Mouse (Mus musculus) hindbrain, embryonic 16.5 days (tissue): ENCODE measurements around the gene Tead2. TPM values are rescaled to one million over a fixed set of nuclear protein-coding genes. Genes with fewer than 3 reads are reported as not detected.

Experiments
- ATAC-seq: fragments of 200-750 bp; cut with Nextera tagmentation; 2 replicates; pipeline ENCODE4 v1.8.0; 2017; ENCODE audit warnings: moderate TSS enrichment, moderate library complexity
- H3K27ac ChIP-seq: fragments of 300-500 bp; sonication (generic); 2 replicates; pipeline ENCODE4 v1.5.1; 2014; ENCODE audit warnings: low read depth, mild to moderate bottlenecking, control low read depth, low read length, moderate library complexity
- H3K27me3 ChIP-seq: fragments of 300-500 bp; sonication (generic); replicated peaks from 2 replicates; pipeline ENCODE4 v1.6.1; 2014; ENCODE audit warnings: low read length; ENCODE audit not compliant: control insufficient read depth, insufficient read depth
- H3K36me3 ChIP-seq: fragments of 300-500 bp; sonication (generic); 2 replicates; pipeline ENCODE4 v1.6.1; 2014; ENCODE audit warnings: mild to moderate bottlenecking, low read length, moderate library complexity, mixed read lengths; ENCODE audit not compliant: control insufficient read depth, insufficient read depth
- H3K4me1 ChIP-seq: fragments of 300-500 bp; sonication (generic); 2 replicates; pipeline ENCODE4 v1.6.1; 2014; ENCODE audit warnings: low read depth, low read length; ENCODE audit not compliant: control insufficient read depth, insufficient read depth
- H3K4me2 ChIP-seq: fragments of 300-500 bp; sonication (generic); 2 replicates; pipeline ENCODE4 v1.6.1; 2014; ENCODE audit warnings: mild to moderate bottlenecking, low read length, control low read depth, moderate library complexity
- H3K4me3 ChIP-seq: fragments of 300-500 bp; sonication (generic); 2 replicates; pipeline ENCODE4 v1.5.1; 2014; ENCODE audit warnings: mild to moderate bottlenecking, low read length, control low read depth, moderate library complexity
- H3K9ac ChIP-seq: fragments of 300-500 bp; sonication (generic); 2 replicates; pipeline ENCODE4 v1.6.1; 2014; ENCODE audit warnings: low read depth, mild to moderate bottlenecking, control low read depth, low read length, moderate library complexity
- H3K9me3 ChIP-seq: fragments of 300-500 bp; sonication (generic); 2 replicates; pipeline ENCODE4 v1.6.1; 2014; ENCODE audit warnings: mild to moderate bottlenecking, low read length, moderate library complexity; ENCODE audit not compliant: control insufficient read depth
- WGBS: fragments of 180-500 bp; shearing (Covaris S2); extraction: QIAGEN DNeasy Blood & Tissue Kit; methylation state at CpG from one replicate; pipeline ENCODE4 v1.1.7; 2014; 5-methylcytosine and 5-hydroxymethylcytosine counted together
- polyA plus RNA-seq: library from polyadenylated mRNA; unstranded; fragments of >200 nt; fragmentation: Nextera tagmentation; extraction: Ambion mirVana; gene quantifications from 2 replicates; pipeline ENCODE4 v1.2.1, GENCODE M21; 2015

The Tead2 gene
- polyA plus RNA-seq, 1 experiment from 2014 or later, result 46.9 TPM

DNA sequence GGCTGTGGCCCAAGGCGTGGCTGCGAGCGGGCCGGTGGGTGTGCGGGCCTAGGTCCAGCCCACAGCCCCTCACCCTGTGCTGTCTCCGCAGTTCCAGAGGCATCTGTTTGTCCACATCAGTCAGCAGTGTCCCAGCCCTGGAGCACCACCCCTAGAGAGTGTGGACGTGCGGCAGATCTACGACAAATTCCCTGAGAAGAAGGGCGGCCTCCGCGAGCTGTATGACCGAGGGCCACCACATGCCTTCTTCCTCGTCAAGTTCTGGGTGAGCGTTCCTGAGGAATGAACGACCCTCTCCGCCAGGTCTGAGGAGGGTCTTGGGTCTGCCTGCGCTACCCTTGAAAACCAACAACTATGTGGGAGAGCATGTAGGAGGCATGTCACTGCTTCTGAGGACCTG is 13.0 kb downstream of the Tead2 start:
- no peak for ATAC-seq
- Histone ChIP-seq H3K9me3 (no peaks in the 10 kb centered on the region), H3K4me2 (no peak overlapping the region), H3K4me3 (no peak overlapping the region), H3K9ac (no peak overlapping the region), H3K4me1 (no peaks in the 10 kb centered on the region; the same call in 1 of the 2 replicates), H3K36me3 (peaks cover under 1% of the 10 kb centered on the region; the same call in 1 of the 2 replicates), H3K27ac (no peak overlapping the region), H3K27me3 (no peaks in the 10 kb centered on the region)
- 91% methylated on average over 18 of the region's 18 CpGs for WGBS

GRCm38 (mm10) chr7:45229046-45229445 is 13.5 kb downstream of the Tead2 start:
- H3K9ac ChIP-seq, result no peak overlapping the region
- H3K9me3 ChIP-seq, result no peaks in the 10 kb centered on the region
- 95% methylated on average over 8 of the region's 8 CpGs for WGBS
- no peaks in the 10 kb centered on the region; the same call in 1 of the 2 replicates for H3K36me3 ChIP-seq
- no peak overlapping the region for H3K4me2 ChIP-seq
- peaks cover 3% of the 10 kb centered on the region; the same call in 1 of the 2 replicates for H3K4me1 ChIP-seq
- no peak for ATAC-seq
- no peaks in the 10 kb centered on the region for H3K27me3 ChIP-seq
- no peak overlapping the region for H3K27ac ChIP-seq
- no peak overlapping the region for H3K4me3 ChIP-seq

DNA sequence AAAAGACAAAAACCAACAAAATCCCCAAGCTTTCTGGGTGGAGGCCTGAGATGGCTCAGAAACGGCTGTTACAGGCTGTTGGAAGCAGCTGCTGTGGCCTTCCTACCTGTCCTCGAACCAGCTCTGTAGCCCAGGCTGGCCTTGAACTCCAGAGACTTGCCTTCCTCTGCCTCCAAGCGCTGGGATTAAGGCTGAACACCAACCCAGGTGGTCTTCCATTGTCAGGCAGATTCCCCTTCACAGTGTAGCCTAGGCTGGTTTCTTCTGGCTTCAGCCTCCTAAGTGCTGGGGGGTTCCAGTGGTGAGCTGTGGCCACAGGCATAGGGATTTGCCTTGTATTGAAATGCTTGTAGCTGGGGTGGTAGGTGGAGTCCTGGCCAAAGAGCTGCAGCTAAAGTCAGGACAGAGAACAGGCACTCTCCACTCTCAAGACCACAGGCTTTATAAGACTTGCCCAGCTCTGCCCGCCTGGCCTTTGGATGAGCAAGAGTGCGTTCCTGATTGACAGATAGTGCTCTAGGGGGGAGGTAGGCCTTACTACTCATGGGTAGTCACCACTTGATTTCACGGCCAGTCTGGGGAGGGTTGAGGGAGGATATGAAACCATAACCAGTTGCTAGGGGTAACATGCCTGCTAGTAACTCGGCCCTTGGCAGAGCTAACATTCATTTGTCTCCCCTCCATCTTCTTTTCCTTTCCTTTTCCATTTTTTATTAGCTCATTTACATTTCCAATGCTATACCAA is 14.1 kb downstream of the Tead2 start:
- Histone ChIP-seq H3K9ac (no peak overlapping the region), H3K4me3 (no peak overlapping the region), H3K4me1 (peaks cover 8% of the 10 kb centered on the region), H3K4me2 (no peak overlapping the region), H3K9me3 (no peaks in the 10 kb centered on the region), H3K27me3 (no peaks in the 10 kb centered on the region), H3K27ac (no peak overlapping the region), H3K36me3 (no peaks in the 10 kb centered on the region; the same call in 1 of the 2 replicates)
- WGBS, result 87% methylated on average over 7 of the region's 7 CpGs
- no peak for ATAC-seq

- H3K4me3 ChIP-seq, result no peak overlapping the region
- no peak overlapping the region for H3K4me2 ChIP-seq
- peaks cover 2% of the 10 kb centered on the region; the same call in 1 of the 2 replicates for H3K27me3 ChIP-seq
- H3K36me3 ChIP-seq, result no peaks in the 10 kb centered on the region; the same call in 1 of the 2 replicates
- ATAC-seq, result no peak
- H3K9me3 ChIP-seq, result no peaks in the 10 kb centered on the region
- WGBS, result 85% methylated on average over 12 of the region's 12 CpGs
- H3K27ac ChIP-seq, result no peak overlapping the region
- H3K9ac ChIP-seq, result no peak overlapping the region
- H3K4me1 ChIP-seq, result peaks cover 8% of the 10 kb centered on the region
Observed at GRCm38 (mm10) chr7:45231192-45231591, 15.6 kb downstream of the Tead2 start.

DNA sequence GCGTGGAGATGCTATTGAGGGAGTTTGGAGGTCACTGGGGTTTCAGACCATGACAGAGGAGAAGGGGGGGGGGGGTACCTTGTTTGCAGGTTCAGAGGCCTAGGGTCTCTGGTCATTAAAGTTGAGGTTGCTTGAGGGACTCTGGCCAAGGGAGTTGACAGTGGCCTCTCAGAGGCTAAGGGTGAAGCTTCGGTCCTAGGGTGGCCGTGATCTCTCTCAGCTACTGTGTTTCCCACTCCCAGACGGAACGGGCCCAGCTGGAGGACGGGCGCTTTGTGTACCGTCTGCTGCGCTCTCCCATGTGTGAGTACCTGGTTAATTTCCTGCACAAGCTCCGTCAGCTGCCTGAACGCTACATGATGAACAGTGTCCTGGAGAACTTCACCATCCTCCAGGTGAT is 16.4 kb downstream of the Tead2 start:
- H3K9me3 ChIP-seq, result no peaks in the 10 kb centered on the region
- no peak overlapping the region for H3K4me3 ChIP-seq
- 85% methylated on average over 11 of the region's 11 CpGs for WGBS
- H3K27ac ChIP-seq, result no peak overlapping the region
- peaks cover 8% of the 10 kb centered on the region for H3K4me1 ChIP-seq
- H3K27me3 ChIP-seq, result peaks cover 2% of the 10 kb centered on the region; the same call in 1 of the 2 replicates
- no peak overlapping the region for H3K4me2 ChIP-seq
- H3K36me3 ChIP-seq, result no peaks in the 10 kb centered on the region; the same call in 1 of the 2 replicates
- no peak overlapping the region for H3K9ac ChIP-seq
- ATAC-seq, result no peak

DNA sequence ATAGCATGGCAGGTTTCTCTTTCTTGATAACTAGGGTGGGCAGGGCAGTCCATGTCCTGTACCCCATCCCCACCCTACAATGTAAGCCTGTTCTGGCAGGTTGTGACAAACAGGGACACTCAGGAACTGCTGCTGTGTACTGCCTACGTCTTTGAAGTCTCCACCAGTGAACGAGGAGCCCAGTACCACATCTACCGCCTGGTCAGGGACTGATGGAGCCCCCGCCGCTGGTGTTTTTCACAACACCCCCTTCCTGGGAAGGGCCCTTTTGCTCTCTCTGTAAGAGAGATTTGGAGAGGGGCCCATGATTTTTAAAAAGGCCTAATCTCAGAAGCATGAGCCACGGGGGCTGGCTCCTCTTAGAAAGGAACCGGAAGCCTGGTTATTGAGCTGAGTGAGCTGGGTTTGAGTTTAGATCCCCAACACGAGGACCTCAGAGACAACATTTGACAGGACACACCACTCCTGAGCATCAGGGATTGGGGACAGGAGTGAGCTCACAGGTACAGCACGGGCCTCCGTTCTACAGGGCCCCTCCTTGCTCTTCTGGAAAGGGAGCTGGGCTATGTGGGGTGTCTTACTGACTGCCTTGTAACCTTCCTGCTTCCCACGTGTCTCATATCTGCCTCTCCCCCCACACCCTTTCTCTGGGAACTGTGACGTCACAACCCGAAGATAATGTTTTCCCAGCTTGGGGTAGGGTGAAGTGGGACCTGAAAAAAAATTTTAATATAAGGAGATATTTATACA is 17.3 kb downstream of the Tead2 start:
- Histone ChIP-seq H3K4me3 (no peak overlapping the region), H3K4me1 (peaks cover 8% of the 10 kb centered on the region), H3K9me3 (no peaks in the 10 kb centered on the region), H3K9ac (no peak overlapping the region), H3K27ac (no peak overlapping the region), H3K36me3 (no peaks in the 10 kb centered on the region), H3K4me2 (no peak overlapping the region), H3K27me3 (peaks cover 2% of the 10 kb centered on the region; the same call in 1 of the 2 replicates)
- ATAC-seq, result no peak
- WGBS, result 75% methylated on average over 13 of the region's 13 CpGs

DNA sequence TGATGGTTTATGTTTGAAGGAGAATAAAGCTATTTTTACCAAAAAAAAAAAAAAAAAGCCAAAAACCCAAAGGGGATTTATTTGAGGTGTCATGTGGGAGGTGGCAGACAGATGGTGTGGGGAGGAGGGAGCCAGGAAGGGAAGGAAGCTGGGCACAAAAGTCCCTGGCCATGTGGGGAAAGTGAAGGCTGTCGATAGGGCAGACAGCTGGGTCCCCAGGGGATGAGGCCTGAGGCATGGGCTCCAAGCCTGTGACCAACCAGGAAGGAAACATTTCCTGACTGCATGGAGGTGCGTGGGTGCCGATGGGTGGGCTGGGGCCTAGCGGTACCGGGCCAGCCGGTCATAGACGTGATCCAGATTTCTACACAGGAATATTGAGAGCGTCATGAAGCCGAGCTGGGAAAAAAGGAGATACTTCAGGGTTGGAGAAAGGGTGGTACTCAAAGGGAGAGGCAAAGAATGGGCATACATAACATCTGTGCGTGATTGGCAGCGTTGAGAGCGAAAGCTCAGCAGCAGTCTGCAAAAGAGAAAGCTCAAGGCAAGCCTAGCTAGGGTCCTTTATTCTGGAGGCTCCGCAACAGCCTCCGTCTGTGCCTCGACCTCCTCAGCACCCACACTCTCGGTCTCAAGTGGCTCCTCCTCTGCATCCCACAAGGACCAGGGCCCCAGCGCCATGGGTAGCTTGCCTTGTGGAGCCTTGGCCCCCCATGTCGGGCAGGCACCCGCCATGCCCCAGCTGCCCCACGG is 18.2 kb downstream of the Tead2 start:
- 26% methylated on average over 20 of the region's 20 CpGs for WGBS
- Histone ChIP-seq H3K36me3 (no peaks in the 10 kb centered on the region), H3K4me3 (no peak overlapping the region), H3K9ac (peak overlapping the region; percentile 43), H3K4me2 (peak overlapping the region; percentile 10; the same call in 1 of the 2 replicates), H3K27me3 (peaks cover 2% of the 10 kb centered on the region; the same call in 1 of the 2 replicates), H3K27ac (no peak overlapping the region), H3K4me1 (peaks cover 8% of the 10 kb centered on the region), H3K9me3 (no peaks in the 10 kb centered on the region)
- ATAC-seq, result no peak

- 8% methylated on average over 29 of the region's 29 CpGs for WGBS
Observed at GRCm38 (mm10) chr7:45234333-45234841, 18.8 kb downstream of the Tead2 start.

More at GRCm38 (mm10) chr7:45234333-45234841, 18.8 kb downstream of the Tead2 start:
- no peaks in the 10 kb centered on the region for H3K9me3 ChIP-seq
- H3K9ac ChIP-seq, result peak overlapping the region; percentile 43
- H3K4me3 ChIP-seq, result no peak overlapping the region
- H3K36me3 ChIP-seq, result no peaks in the 10 kb centered on the region
- peaks cover 5% of the 10 kb centered on the region for H3K27me3 ChIP-seq
- no peak overlapping the region for H3K27ac ChIP-seq
- H3K4me1 ChIP-seq, result peaks cover 8% of the 10 kb centered on the region
- H3K4me2 ChIP-seq, result peak overlapping the region; percentile 10; the same call in 1 of the 2 replicates
- ATAC-seq, result 0 out of 2 replicates have a peak, but pooled peaks have one; percentile 17
